Mouse (Mus musculus): ENCODE results near the gene Lrwd1. TPM values are rescaled to one million over a fixed set of nuclear protein-coding genes. Genes with fewer than 3 reads are reported as not detected.
A peak's percentile ranks its signal among the peaks of the same experiment; 100 is the strongest.

The Lrwd1 gene
- polyA plus RNA-seq (2015; fragmentation: Nextera tagmentation; extraction: Ambion mirVana), result 18.5 and 20.8 TPM in 2 replicates

- Histone ChIP-seq H3K9ac (replicated peaks; ENCODE audit: low read depth) (peak within 1 kb of the TSS; percentile 61), H3K27me3 (replicated peaks; ENCODE audit: insufficient read depth, low read length) (no peaks in the 10 kb centered on the region), H3K4me3 (ENCODE audit: low read depth, low read length) (peak within 1 kb of the TSS; percentile 69), H3K4me2 (replicated peaks; ENCODE audit: low read depth, low read length) (peak within 1 kb of the TSS; percentile 78), H3K9me3 (ENCODE audit: low read length) (no peaks in the 10 kb centered on the region), H3K27ac (ENCODE audit: low read length) (peak within 1 kb of the TSS; percentile 66), H3K36me3 (ENCODE audit: insufficient read depth, low read length) (0 out of 2 replicates have a peak, but pooled peaks cover 7% of the 10 kb centered on the region), H3K4me1 (ENCODE audit: insufficient read depth, low read depth, low read length) (peaks cover 7% of the 10 kb centered on the region; the same call in 1 of the 2 replicates)
- ATAC-seq (peak; percentile 97), DNase-seq (ENCODE audit: low spot score) (peak; percentile 99)
- TF ChIP-seq EP300 (IDR thresholded peaks at IDR 0.05) (no peak), CTCF (IDR thresholded peaks at IDR 0.05) (peak; percentile 89)
- under 1% methylated on average over 60 of the region's 60 CpGs for WGBS
Measured at GRCm38 (mm10) chr5:136135571-136136291, at the start of gene Lrwd1, which contains the start of gene Alkbh4. Gene Lrwd1 (minus strand): TSS chr5:136136074. Gene Alkbh4 (plus strand): TSS chr5:136136146.

- no peak for DNase-seq (ENCODE audit: low spot score)
- ATAC-seq, result no peak
- Histone ChIP-seq H3K4me1 (ENCODE audit: insufficient read depth, low read depth, low read length) (no peaks in the 10 kb centered on the region), H3K4me2 (replicated peaks; ENCODE audit: low read depth, low read length) (no peak overlapping the region), H3K27ac (ENCODE audit: low read length) (no peak overlapping the region), H3K9ac (replicated peaks; ENCODE audit: low read depth) (no peak overlapping the region), H3K9me3 (ENCODE audit: low read length) (no peaks in the 10 kb centered on the region), H3K27me3 (replicated peaks; ENCODE audit: insufficient read depth, low read length) (no peaks in the 10 kb centered on the region), H3K36me3 (ENCODE audit: insufficient read depth, low read length) (peaks cover 7% of the 10 kb centered on the region; the same call in 1 of the 2 replicates), H3K4me3 (ENCODE audit: low read depth, low read length) (no peak overlapping the region)
- peak; percentile 50 for TF ChIP-seq CTCF (IDR thresholded peaks at IDR 0.05)
- TF ChIP-seq EP300 (IDR thresholded peaks at IDR 0.05), result no peak
- WGBS, result 92% methylated on average over 7 of the region's 7 CpGs
Measured at GRCm38 (mm10) chr5:136183766-136184165, 47.9 kb upstream of the Lrwd1 start.

- Histone ChIP-seq H3K4me3 (ENCODE audit: low read depth, low read length) (no peak overlapping the region), H3K9me3 (ENCODE audit: low read length) (no peaks in the 10 kb centered on the region), H3K4me1 (ENCODE audit: insufficient read depth, low read depth, low read length) (no peaks in the 10 kb centered on the region), H3K27ac (ENCODE audit: low read length) (no peak overlapping the region), H3K36me3 (ENCODE audit: insufficient read depth, low read length) (peaks cover 7% of the 10 kb centered on the region; the same call in 1 of the 2 replicates), H3K4me2 (replicated peaks; ENCODE audit: low read depth, low read length) (no peak overlapping the region), H3K9ac (replicated peaks; ENCODE audit: low read depth) (no peak overlapping the region), H3K27me3 (replicated peaks; ENCODE audit: insufficient read depth, low read length) (no peaks in the 10 kb centered on the region)
- TF ChIP-seq CTCF (IDR thresholded peaks at IDR 0.05), result no peak
- TF ChIP-seq EP300 (IDR thresholded peaks at IDR 0.05), result no peak
- 81% methylated on average over 4 of the region's 4 CpGs for WGBS
- ATAC-seq (no peak), DNase-seq (ENCODE audit: low spot score) (no peak)
Measured at GRCm38 (mm10) chr5:136182830-136183229, 47.0 kb upstream of the Lrwd1 start.

GRCm38 (mm10) chr5:136182049-136182448 is 46.2 kb upstream of the Lrwd1 start:
- Histone ChIP-seq H3K27ac (ENCODE audit: low read length) (no peak overlapping the region), H3K4me3 (ENCODE audit: low read depth, low read length) (no peak overlapping the region), H3K36me3 (ENCODE audit: insufficient read depth, low read length) (peaks cover 7% of the 10 kb centered on the region; the same call in 1 of the 2 replicates), H3K27me3 (replicated peaks; ENCODE audit: insufficient read depth, low read length) (no peaks in the 10 kb centered on the region), H3K4me1 (ENCODE audit: insufficient read depth, low read depth, low read length) (no peaks in the 10 kb centered on the region), H3K9me3 (ENCODE audit: low read length) (no peaks in the 10 kb centered on the region), H3K4me2 (replicated peaks; ENCODE audit: low read depth, low read length) (no peak overlapping the region), H3K9ac (replicated peaks; ENCODE audit: low read depth) (no peak overlapping the region)
- DNase-seq (ENCODE audit: low spot score) (no peak), ATAC-seq (no peak)
- WGBS, result 80% methylated on average over 6 of the region's 6 CpGs
- TF ChIP-seq EP300 (IDR thresholded peaks at IDR 0.05) (no peak), CTCF (IDR thresholded peaks at IDR 0.05) (no peak)

GRCm38 (mm10) chr5:136181197-136181596 is 45.3 kb upstream of the Lrwd1 start:
- ATAC-seq, result no peak
- no peaks in the 10 kb centered on the region for H3K27me3 ChIP-seq (replicated peaks; ENCODE audit: insufficient read depth, low read length)
- H3K27ac ChIP-seq (ENCODE audit: low read length), result no peak overlapping the region
- no peak overlapping the region for H3K9ac ChIP-seq (replicated peaks; ENCODE audit: low read depth)
- DNase-seq (ENCODE audit: low spot score), result no peak
- WGBS, result 90% methylated on average over 6 of the region's 6 CpGs
- H3K36me3 ChIP-seq (ENCODE audit: insufficient read depth, low read length), result peaks cover 7% of the 10 kb centered on the region; the same call in 1 of the 2 replicates
- no peak overlapping the region for H3K4me3 ChIP-seq (ENCODE audit: low read depth, low read length)
- no peaks in the 10 kb centered on the region for H3K9me3 ChIP-seq (ENCODE audit: low read length)
- no peaks in the 10 kb centered on the region for H3K4me1 ChIP-seq (ENCODE audit: insufficient read depth, low read depth, low read length)
- TF ChIP-seq CTCF (IDR thresholded peaks at IDR 0.05), result no peak
- no peak for TF ChIP-seq EP300 (IDR thresholded peaks at IDR 0.05)
- H3K4me2 ChIP-seq (replicated peaks; ENCODE audit: low read depth, low read length), result no peak overlapping the region

- no peak overlapping the region for H3K4me2 ChIP-seq (replicated peaks; ENCODE audit: low read depth, low read length)
- peaks cover 7% of the 10 kb centered on the region; the same call in 1 of the 2 replicates for H3K36me3 ChIP-seq (ENCODE audit: insufficient read depth, low read length)
- 53% methylated on average over 5 of the region's 5 CpGs for WGBS
- H3K27ac ChIP-seq (ENCODE audit: low read length), result peak overlapping the region; percentile 33; the same call in 1 of the 2 replicates
- H3K9ac ChIP-seq (replicated peaks; ENCODE audit: low read depth), result no peak overlapping the region
- DNase-seq (ENCODE audit: low spot score), result peak; percentile 26
- TF ChIP-seq EP300 (IDR thresholded peaks at IDR 0.05), result no peak
- no peak for TF ChIP-seq CTCF (IDR thresholded peaks at IDR 0.05)
- no peaks in the 10 kb centered on the region for H3K4me1 ChIP-seq (ENCODE audit: insufficient read depth, low read depth, low read length)
- no peaks in the 10 kb centered on the region for H3K27me3 ChIP-seq (replicated peaks; ENCODE audit: insufficient read depth, low read length)
- no peaks in the 10 kb centered on the region for H3K9me3 ChIP-seq (ENCODE audit: low read length)
- peak; percentile 55 for ATAC-seq
- no peak overlapping the region for H3K4me3 ChIP-seq (ENCODE audit: low read depth, low read length)
Measured at GRCm38 (mm10) chr5:136179594-136179993, 43.7 kb upstream of the Lrwd1 start.

Data from lung, postnatal 0 days (tissue).